Mouse (Mus musculus): Measurements from ENCODE around the gene Clic4.

DNA sequence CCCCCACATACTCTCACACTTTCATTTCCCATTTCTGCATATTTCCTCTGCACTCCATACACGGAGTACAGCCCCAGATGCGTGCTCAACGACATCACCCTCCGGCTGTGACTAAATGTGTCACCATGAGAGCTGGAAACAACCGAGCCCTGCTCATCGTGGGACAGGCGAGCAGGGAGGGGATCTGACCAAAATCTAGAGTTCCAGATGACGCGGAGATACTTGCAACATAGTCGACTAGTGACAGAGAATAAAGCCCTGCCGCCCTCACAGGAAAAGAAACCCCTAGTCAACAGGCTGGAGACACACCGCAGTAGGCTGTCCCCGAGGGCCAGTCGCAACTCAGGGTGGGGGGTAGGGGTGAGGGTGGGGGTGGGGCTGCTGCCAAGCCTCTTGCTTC is 69.3 kb downstream of the Clic4 start:
- TF ChIP-seq CTCF (IDR thresholded peaks at IDR 0.05; ENCODE audit: borderline replicate concordance, extremely low read depth, insufficient read depth, insufficient read length) = no peak
- TF ChIP-seq POLR2A (IDR thresholded peaks at IDR 0.05; ENCODE audit: borderline replicate concordance, extremely low read depth, insufficient read depth, insufficient read length, poor library complexity, severe bottlenecking) = no peak

Measured in brain, embryonic 14.5 days (tissue).